Mouse (Mus musculus): Measurements from ENCODE around the gene Ms4a3. TPM values are rescaled to one million over a fixed set of nuclear protein-coding genes. Genes with fewer than 3 reads are reported as not detected.

The Ms4a3 gene
- polyA plus RNA-seq, 1 experiment from 2014 or later = 0.19 TPM

Other genes starting within 250 kb of the Ms4a3 start
- 1.2 and 1.9 TPM in 2 replicates for gene Ms4a4c, start 236.1 kb downstream of the Ms4a3 start, polyA plus RNA-seq (2015; fragmentation: Nextera tagmentation; extraction: Ambion mirVana)
- 0.04 and 0.69 TPM in 2 replicates for gene Ms4a4b, start 197.3 kb downstream of the Ms4a3 start, polyA plus RNA-seq (2015; fragmentation: Nextera tagmentation; extraction: Ambion mirVana)
- gene Ms4a6c, start 171.5 kb downstream of the Ms4a3 start, polyA plus RNA-seq (2015; fragmentation: Nextera tagmentation; extraction: Ambion mirVana) = 6.0 and 7.9 TPM in 2 replicates
- 0.22 TPM in 1 of 2 replicates, not detected in the other for gene Gm8369, start 154.9 kb downstream of the Ms4a3 start, polyA plus RNA-seq (2015; fragmentation: Nextera tagmentation; extraction: Ambion mirVana)
- 4.9 and 7.1 TPM in 2 replicates for gene Ms4a6b, start 124.3 kb downstream of the Ms4a3 start, polyA plus RNA-seq (2015; fragmentation: Nextera tagmentation; extraction: Ambion mirVana)
- 1.2 and 1.4 TPM in 2 replicates for gene Ms4a4d, start 104.0 kb downstream of the Ms4a3 start, polyA plus RNA-seq (2015; fragmentation: Nextera tagmentation; extraction: Ambion mirVana)
- 4.6 and 6.4 TPM in 2 replicates for gene Ms4a6d, start 36.0 kb downstream of the Ms4a3 start, polyA plus RNA-seq (2015; fragmentation: Nextera tagmentation; extraction: Ambion mirVana)
- 0.17 and 0.23 TPM in 2 replicates for gene Ms4a2, start 17.1 kb downstream of the Ms4a3 start, polyA plus RNA-seq (2015; fragmentation: Nextera tagmentation; extraction: Ambion mirVana)
- not detected in 2 replicates for gene Oosp2, start 19.7 kb upstream of the Ms4a3 start, polyA plus RNA-seq (2015; fragmentation: Nextera tagmentation; extraction: Ambion mirVana)
- gene Oosp1, start 50.3 kb upstream of the Ms4a3 start, polyA plus RNA-seq (2015; fragmentation: Nextera tagmentation; extraction: Ambion mirVana) = not detected in 2 replicates
- gene Oosp3, start 56.2 kb upstream of the Ms4a3 start, polyA plus RNA-seq (2015; fragmentation: Nextera tagmentation; extraction: Ambion mirVana) = not detected in 2 replicates
- gene Gif, start 106.7 kb upstream of the Ms4a3 start, polyA plus RNA-seq (2015; fragmentation: Nextera tagmentation; extraction: Ambion mirVana) = 0.70 and 0.71 TPM in 2 replicates
- gene Mrpl16, start 129.5 kb upstream of the Ms4a3 start, polyA plus RNA-seq (2015; fragmentation: Nextera tagmentation; extraction: Ambion mirVana) = 45.7 and 46.2 TPM in 2 replicates
- gene Stx3, start 178.6 kb upstream of the Ms4a3 start, polyA plus RNA-seq (2015; fragmentation: Nextera tagmentation; extraction: Ambion mirVana) = 17.0 and 17.6 TPM in 2 replicates
- gene Olfr1417, start 198.4 kb upstream of the Ms4a3 start, polyA plus RNA-seq (2015; fragmentation: Nextera tagmentation; extraction: Ambion mirVana) = not detected in 2 replicates
- not detected in 2 replicates for gene Olfr1418, start 220.2 kb upstream of the Ms4a3 start, polyA plus RNA-seq (2015; fragmentation: Nextera tagmentation; extraction: Ambion mirVana)
- gene Olfr1419, start 234.3 kb upstream of the Ms4a3 start, polyA plus RNA-seq (2015; fragmentation: Nextera tagmentation; extraction: Ambion mirVana) = not detected in 2 replicates
- gene Olfr1420, start 245.7 kb upstream of the Ms4a3 start, polyA plus RNA-seq (2015; fragmentation: Nextera tagmentation; extraction: Ambion mirVana) = 0.10 TPM in 1 of 2 replicates, not detected in the other

Data from lung, embryonic 15.5 days (tissue).